Mouse (Mus musculus): ENCODE measurements around the gene Plekhh3. TPM values are rescaled to one million over a fixed set of nuclear protein-coding genes. Genes with fewer than 3 reads are reported as not detected.
A peak's percentile ranks its signal among the peaks of the same experiment; 100 is the strongest.
"Not testable (repeated sequence)": the region's sequence is repeated elsewhere in the genome, so short reads cannot be mapped to it uniquely, and the experiment has no call there.

Gene Plekhh3
- total RNA-seq, 2 experiments from 2014 or later: 26.6 to 26.9 TPM

- intact Hi-C loops (cut with DNase I); DNase-seq: not testable (repeated sequence)
These were observed 11.0 kb downstream of the Plekhh3 start for GRCm38 (mm10) chr11:101160151-101160550.

DNA sequence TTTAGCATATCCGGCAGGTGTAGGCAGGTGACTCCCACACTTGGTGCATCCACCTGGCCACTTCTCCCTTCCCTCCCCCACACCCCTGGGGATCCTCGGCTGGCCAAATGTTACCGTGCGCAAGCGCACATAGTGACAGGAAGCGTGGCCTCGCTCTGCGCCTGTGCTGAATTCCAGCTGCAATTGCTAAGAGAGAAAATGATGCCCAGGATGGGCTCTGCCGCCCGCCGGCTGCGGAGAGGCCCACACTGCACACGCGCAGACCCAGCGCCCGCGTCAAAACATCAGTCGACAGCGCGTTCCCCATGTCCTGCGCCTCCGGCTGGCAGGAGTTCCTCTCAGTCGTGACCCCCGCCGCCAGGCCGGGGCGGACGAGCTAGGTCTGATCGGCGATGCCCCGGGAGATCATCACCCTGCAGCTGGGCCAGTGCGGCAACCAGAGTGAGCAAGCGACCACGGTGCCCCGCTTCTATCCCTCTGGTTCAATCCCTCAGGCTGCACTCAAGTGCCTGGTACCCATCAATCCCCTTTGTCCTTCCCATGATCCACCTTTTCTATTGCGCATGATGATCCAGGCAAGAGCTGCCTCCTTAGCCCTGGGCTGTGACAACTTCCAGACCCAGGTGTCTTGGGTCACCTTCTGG, 15.3 kb downstream of the Plekhh3 start, which contains the start of gene Tubg2:
Gene Tubg2, plus strand, starts transcription at position 180 of the 644 bp plus-strand sequence.
- intact Hi-C loops (cut with DNase I): no loop called here
- DNase-seq: peak; percentile 54 to 69

- intact Hi-C loops (cut with DNase I): no loop called here
- DNase-seq: no peak
These were observed 16.0 kb downstream of the Plekhh3 start for GRCm38 (mm10) chr11:101155151-101155550.

DNA sequence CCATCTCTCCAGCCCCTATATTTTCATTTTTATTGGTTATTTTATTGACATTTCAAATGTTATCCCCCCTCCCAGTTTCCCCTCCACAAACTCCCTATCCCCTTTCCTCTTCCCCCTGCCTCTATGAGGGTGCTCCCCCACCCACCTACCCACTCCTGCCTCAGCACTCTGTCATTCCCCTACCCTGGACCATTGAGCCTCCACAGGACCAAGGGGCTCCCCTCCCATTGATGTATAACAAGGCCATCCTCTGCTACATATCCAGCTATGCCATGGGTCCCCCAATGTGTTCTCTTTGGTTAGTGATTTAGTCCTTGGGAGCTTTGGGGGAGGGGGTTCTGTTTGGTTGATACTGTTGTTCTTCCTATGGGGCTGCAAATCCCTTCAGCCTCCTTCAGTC, 16.5 kb downstream of the Plekhh3 start:
- intact Hi-C loops (cut with DNase I): no loop called here
- DNase-seq: no peak

DNA sequence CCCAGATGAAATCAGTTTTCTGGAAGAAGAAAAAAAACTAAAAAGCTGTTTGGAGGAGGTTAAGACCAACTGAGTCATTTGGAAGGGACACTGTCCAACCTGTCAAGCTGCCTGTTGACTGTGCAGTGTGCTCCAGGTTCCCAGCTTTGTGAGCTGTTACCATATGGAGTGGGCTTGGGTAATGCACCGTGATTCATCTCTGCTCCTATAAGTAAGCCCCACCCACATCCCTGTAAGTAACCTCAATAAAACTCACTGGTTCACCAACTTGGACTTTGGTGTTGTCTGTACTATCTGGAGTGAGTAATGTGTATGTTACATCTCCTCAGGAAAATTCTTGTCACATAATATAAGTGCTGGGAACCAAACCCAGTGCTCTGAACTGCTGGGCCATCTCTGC, 18.3 kb downstream of the Plekhh3 start:
- no peak for DNase-seq
- intact Hi-C loops (cut with DNase I): no loop called here

GRCm38 (mm10) chr11:101151063-101151462, 20.1 kb downstream of the Plekhh3 start:
- DNase-seq: no peak
- intact Hi-C loops (cut with DNase I): no loop called here

DNA sequence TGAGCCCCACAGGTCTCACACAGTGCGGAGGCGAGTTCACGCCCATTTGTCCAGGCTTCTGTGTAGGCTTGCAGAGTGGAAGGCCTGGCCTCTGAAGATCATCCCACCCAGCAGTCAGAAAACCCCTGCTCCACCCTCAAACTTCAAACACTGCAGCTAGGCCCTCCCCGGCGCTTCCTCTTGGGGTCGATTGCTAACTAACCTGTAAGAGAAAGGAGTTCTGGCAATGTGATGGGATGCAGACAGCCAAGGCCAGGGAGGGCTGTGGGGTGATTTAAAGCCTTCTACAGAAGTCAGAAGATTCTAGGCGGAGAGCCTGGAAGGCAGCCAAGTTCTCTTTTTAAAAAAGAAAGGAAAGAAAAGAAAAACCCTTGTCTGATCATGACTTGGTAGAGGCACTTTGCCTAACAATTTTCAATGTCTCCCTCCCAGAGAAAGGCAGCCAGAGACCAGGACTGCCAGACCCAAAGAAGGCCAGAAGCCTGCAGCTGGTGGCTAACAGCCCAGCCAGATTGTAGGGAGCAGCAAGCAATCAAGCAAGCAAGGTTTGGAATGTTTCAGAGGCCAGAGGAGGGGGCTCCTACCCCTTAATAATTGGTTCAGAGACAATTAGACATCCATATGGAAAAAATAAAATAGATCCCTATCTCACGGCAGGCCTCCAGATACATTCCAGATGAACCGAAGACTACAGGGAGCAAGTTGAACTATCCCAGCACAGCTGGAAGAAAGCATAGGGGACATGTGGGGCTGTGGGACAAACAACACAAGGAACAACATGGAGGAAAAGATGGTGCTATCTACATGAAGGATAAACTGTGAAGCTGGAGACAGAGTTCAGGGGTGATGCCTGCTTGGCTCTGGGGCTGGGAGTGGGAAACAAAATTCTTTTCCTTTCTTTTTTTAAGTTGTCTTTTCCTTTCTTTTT, 21.7 kb downstream of the Plekhh3 start:
- peak; percentile 55 to 71 for DNase-seq
- intact Hi-C loops (cut with DNase I): no loop called here

GRCm38 (mm10) chr11:101148751-101149150, 22.4 kb downstream of the Plekhh3 start:
- DNase-seq: no peak
- intact Hi-C loops (cut with DNase I): no loop called here

DNA sequence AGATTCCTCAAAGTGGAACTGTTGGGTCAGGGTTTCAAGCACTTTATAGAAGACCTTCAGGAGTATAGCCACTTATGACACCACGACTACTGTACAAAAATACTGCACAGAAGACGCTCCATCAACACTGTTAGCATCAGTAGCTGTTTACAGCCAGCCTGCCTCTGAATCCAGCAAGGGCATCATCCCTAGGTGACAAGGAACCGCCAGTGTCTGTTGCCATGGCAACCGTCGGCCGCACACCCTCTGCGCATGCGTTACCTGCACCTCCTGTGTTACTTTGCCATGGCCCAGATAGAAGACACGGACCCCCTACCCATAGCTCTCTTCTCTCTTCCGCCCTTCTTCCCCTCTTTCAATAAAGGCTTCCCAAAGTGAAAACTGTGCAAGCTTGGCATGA, 24.8 kb downstream of the Plekhh3 start:
- intact Hi-C loops (cut with DNase I): no loop called here
- no peak for DNase-seq

- DNase-seq: peak in 1 of 2 experiments; percentile 16
- intact Hi-C loops (cut with DNase I): no loop called here
These were observed 27.6 kb downstream of the Plekhh3 start for GRCm38 (mm10) chr11:101143338-101144225.

DNA sequence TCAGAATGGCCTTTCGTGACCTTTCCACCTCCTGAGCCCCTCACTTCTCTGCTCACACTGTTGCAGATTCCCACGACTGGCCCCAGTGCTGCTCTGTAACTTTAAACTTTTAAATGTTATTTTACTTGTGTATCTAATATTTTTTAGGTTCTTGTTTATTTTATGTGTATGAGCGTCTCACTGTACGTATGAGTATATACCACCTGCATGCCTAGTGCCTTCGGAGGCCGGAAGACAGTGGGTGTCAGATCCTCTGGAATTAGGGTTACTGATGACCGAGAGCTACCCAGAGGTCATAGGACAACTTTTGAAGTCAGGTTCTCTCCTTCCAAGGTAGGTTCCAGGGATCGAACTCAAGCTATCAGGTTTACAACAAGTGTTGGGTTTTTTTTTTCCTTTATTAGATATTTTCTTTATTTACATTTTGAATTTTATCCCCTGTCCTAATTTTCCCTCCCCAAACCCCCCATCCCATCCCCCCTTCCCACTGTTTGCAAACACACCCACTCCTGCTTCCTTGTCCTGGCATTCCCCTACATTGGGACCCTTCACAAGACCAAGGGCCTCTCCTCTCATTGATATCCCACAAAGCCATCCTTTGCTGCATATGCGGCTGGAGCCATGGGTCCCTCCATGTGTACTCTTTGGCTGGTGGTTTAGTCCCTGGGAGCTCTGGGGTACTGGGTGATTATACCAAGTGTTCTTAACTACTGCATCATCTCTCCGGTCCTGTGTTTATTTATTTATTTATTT, 28.8 kb downstream of the Plekhh3 start:
- no peak for DNase-seq
- intact Hi-C loops (cut with DNase I): no loop called here

- intact Hi-C loops (cut with DNase I): no loop called here
- no peak for DNase-seq
These were observed 30.1 kb downstream of the Plekhh3 start for GRCm38 (mm10) chr11:101141088-101141487.

DNA sequence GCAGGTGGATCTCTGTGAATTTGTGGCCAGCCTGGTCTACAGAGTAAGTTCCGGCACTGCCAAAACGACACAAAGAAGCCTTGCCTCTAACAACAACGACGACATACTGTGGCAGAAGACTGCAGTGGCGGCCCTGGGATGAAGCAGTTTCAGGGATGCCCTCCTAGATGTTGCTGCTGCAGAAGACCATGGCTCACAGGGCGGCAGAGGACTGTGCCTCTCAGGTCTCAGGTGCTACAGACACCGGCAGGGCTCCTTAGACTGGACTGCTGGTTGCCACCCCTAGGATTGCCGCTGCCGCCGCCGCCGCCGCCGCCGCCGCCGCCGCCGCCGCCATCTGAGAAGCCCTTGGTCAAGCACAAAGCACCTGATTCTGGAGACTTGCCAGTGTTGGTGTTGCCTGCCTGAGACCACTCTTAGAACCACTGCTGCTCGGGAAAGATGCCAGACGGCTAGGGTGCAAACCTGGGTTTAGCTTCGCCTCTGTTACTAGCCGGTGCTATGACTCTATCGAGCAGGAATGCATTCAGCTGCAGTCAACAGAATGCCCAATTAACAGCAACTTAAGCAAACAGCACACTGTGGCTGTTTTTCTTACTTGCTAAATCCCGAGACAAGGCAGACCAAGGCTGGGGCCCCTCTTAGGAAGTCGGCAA, 30.9 kb downstream of the Plekhh3 start:
- DNase-seq: peak in 1 of 2 experiments; percentile 30
- intact Hi-C loops (cut with DNase I): no loop called here

DNA sequence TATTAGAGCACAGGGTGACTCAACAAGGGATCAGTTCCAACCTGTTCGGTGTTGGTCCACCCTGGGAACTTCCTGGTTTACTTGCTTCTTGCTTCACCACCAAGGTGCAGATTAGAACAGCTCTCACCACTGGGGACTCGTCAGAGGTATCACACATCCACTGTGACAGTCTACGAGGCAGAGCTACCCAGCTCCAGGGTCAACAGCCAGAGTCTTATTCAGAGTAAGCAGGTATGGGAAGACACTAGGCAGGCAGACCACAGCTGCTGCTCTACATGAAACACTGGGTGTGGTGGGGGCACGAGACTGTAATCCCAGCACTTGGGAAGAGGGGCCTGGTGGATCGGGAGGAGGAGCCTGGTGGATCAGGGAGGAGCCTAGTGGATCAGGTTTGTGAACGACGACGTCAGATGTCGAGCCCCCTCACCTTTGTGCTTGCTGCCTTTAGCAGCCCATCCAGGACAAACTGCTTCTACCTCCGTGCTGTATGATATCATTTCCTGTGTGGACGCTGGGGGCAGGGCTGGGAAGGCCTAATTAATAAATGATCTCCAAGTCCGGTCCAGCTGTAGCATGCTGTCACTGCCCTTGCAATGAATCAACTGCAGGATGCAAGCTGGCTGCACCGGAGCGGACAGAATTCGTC, 32.5 kb downstream of the Plekhh3 start:
- peak in 1 of 2 experiments; percentile 25 for DNase-seq

GRCm38 (mm10) chr11:101137000-101137399, 34.2 kb downstream of the Plekhh3 start:
- intact Hi-C loops (cut with DNase I): no loop called here
- DNase-seq: no peak

More for the DNA sequence above, 32.5 kb downstream of the Plekhh3 start:
- intact Hi-C loops (cut with DNase I): no loop called here

- intact Hi-C loops (cut with DNase I): no loop called here
- peak in 1 of 2 experiments; percentile 32 for DNase-seq
These were observed 36.8 kb downstream of the Plekhh3 start for GRCm38 (mm10) chr11:101134217-101134865.

GRCm38 (mm10) chr11:101133037-101133436, 38.1 kb downstream of the Plekhh3 start:
- no peak for DNase-seq
- intact Hi-C loops (cut with DNase I): no loop called here

GRCm38 (mm10) chr11:101131701-101132100, 39.5 kb downstream of the Plekhh3 start:
- peak in 1 of 2 experiments; percentile 49 for DNase-seq
- intact Hi-C loops (cut with DNase I): no loop called here
